Mouse (Mus musculus): ENCODE measurements around the gene Gpr33. TPM values are rescaled to one million over a fixed set of nuclear protein-coding genes. Genes with fewer than 3 reads are reported as not detected.

The Gpr33 gene
- polyA plus RNA-seq (2012; rRNA removed) = 0.02 TPM in 1 of 2 replicates, not detected in the other

DNA sequence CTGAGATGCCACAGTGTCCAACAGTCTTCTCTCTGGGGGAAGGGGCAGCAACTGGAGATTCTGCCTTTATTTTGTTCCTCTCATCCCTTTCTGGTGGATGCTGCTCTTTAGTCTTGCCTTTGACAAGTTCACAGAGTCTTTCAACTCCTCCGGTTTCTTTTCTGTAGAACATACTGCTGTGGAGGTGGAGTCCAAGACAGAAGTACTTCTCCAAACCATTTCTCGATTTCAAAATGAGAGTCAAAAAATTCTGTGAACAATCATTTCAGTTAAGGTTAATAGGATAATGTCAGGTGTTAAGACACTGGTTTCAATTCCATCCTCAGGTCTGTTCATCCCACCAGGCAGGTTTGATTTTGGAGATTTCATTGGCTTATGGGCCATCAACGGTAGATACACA is at the start of gene Gpr33:
Gene Gpr33 (minus strand): TSS at position 101 of the 400 bp plus-strand sequence.

DNA sequence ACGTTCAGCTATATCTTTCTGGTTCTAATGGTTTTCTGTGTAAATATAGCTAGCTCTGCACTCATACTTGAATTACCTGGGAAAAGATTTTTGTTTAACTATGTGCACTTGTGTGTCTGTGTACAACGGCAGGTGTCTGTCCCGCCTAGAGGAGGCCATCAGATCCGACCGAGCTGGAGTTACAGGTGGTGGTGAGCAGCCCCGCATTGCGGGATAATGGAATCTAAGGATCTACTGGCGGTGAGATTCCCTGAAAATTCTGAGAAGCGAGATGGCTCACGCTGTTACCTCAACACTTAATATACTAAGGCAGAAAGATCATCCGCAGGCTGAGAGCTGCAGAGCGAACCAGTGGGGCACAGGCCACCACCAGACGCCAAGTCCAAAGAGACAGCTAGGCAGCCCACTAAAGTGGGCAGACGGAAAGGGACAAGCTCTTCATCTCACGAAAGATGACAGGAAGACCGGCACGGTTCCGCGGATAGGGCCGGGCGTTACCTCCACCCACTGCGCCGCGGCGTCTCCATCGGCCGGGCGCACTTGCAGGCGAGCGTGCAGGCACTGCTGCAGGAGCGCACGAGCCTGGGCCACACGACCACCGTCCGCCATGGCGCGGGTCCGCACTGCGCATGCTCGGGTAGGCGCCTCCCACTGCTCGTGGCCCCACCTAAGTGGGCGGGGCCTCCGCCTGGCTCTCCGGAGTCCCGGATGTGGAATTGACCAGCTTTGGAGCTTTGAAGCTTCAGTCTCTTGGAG is 21.8 kb downstream of the Gpr33 start, which contains the start of gene Dtd2:
Gene Dtd2 (minus strand): TSS at position 625 of the 756 bp plus-strand sequence.

Other genes with a start within 250 kb of the Gpr33 start
- 18.3 and 20.4 TPM in 2 replicates for gene Hectd1, start 198.5 kb downstream of the Gpr33 start, polyA plus RNA-seq (2012; rRNA removed)
- 5.8 TPM in 2 replicates for gene Heatr5a, start 56.7 kb downstream of the Gpr33 start, polyA plus RNA-seq (2012; rRNA removed)
- gene Dtd2, start 21.6 kb downstream of the Gpr33 start, polyA plus RNA-seq (2012; rRNA removed) = 11.5 and 12.8 TPM in 2 replicates
- gene Nubpl, start 69.7 kb upstream of the Gpr33 start, polyA plus RNA-seq (2012; rRNA removed) = 2.8 and 2.9 TPM in 2 replicates